Mouse (Mus musculus): ENCODE data around the gene Abcb10. TPM values are rescaled to one million over a fixed set of nuclear protein-coding genes. Genes with fewer than 3 reads are reported as not detected.
A peak's percentile ranks its signal among the peaks of the same experiment; 100 is the strongest.

The Abcb10 gene
- polyA plus RNA-seq, 1 experiment from 2014 or later: 4.4 TPM

DNA sequence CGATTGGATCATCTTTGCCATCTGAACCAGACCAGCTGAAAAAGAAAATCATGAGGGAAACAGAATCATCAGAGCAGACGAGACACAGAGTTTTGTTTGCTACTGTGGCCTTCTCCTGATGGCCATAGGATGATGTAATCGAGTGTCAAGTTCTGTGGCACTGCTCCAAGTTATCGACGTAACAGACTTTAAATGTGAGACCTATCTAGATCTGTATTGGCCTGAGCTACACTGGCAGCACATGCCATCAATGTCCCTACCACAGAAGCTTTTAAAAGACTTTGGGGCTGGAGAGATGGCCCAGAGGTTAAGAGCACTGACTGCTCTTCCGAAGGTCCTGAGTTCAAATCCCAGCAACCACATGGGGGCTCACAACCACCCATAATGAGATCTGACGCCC is 80.3 kb downstream of the Abcb10 start:
- DNase-seq (ENCODE audit: low spot score): no peak

MicroRNAs within 50 kb of the gene (microRNA counts, 519-probe panel; counts per million panel counts)
- microRNA mmu-miR-1967: 473 counts per million, percentile 71 among the panel's probes with 10 or more counts

Small RNAs within 50 kb of the gene (microRNA-seq; reads per million reads assigned to microRNA genes)
- not detected for gene Mir1967 (ENCODE audit: borderline number of aligned reads)

Other genes with a start within 250 kb of the Abcb10 start
- gene Rab4a, start 177.1 kb downstream of the Abcb10 start, polyA plus RNA-seq (2015; fragmentation: Nextera tagmentation; extraction: Ambion mirVana): 23.4 and 23.5 TPM in 2 replicates
- gene Ccsap, start 122.9 kb downstream of the Abcb10 start, polyA plus RNA-seq (2015; fragmentation: Nextera tagmentation; extraction: Ambion mirVana): 6.6 and 6.7 TPM in 2 replicates
- 14.5 and 22.3 TPM in 2 replicates for gene Acta1, start 88.4 kb downstream of the Abcb10 start, polyA plus RNA-seq (2015; fragmentation: Nextera tagmentation; extraction: Ambion mirVana)
- 25.4 and 26.2 TPM in 2 replicates for gene Nup133, start 33.9 kb downstream of the Abcb10 start, polyA plus RNA-seq (2015; fragmentation: Nextera tagmentation; extraction: Ambion mirVana)
- 60.5 and 60.6 TPM in 2 replicates for gene Taf5l, start 38.3 kb upstream of the Abcb10 start, polyA plus RNA-seq (2015; fragmentation: Nextera tagmentation; extraction: Ambion mirVana)
- 4.0 and 4.2 TPM in 2 replicates for gene Urb2, start 38.4 kb upstream of the Abcb10 start, polyA plus RNA-seq (2015; fragmentation: Nextera tagmentation; extraction: Ambion mirVana)
- gene Galnt2, start 248.3 kb upstream of the Abcb10 start, polyA plus RNA-seq (2015; fragmentation: Nextera tagmentation; extraction: Ambion mirVana): 70.9 and 73.9 TPM in 2 replicates